Mouse (Mus musculus) lung, embryonic 14.5 days (tissue): ENCODE data around the gene Hnrnpul1. TPM values are rescaled to one million over a fixed set of nuclear protein-coding genes. Genes with fewer than 3 reads are reported as not detected.
"Not testable (repeated sequence)": the region's sequence is repeated elsewhere in the genome, so short reads cannot be mapped to it uniquely, and the experiment has no call there.

Experiments used
- ATAC-seq: fragments of 200-750 bp; cut with Nextera tagmentation; 2 replicates; pipeline ENCODE4 v1.8.0; 2017; ENCODE audit warnings: mild to moderate bottlenecking, moderate TSS enrichment, moderate library complexity; ENCODE audit not compliant: insufficient read depth
- DNase-seq: peaks from one replicate; pipeline ENCODE4 v3.0.0-alpha.2; 2015
- H3K27ac ChIP-seq: fragments of 300-500 bp; sonication (generic); 2 replicates; pipeline ENCODE4 v1.5.1; 2014; ENCODE audit warnings: low read depth, mild to moderate bottlenecking, moderate library complexity
- H3K27me3 ChIP-seq: fragments of 300-500 bp; sonication (generic); 2 replicates; pipeline ENCODE4 v1.6.1; 2014; ENCODE audit warnings: low read length, control low read depth; ENCODE audit not compliant: insufficient read depth
- H3K36me3 ChIP-seq: fragments of 300-500 bp; sonication (generic); 2 replicates; pipeline ENCODE4 v1.6.1; 2014; ENCODE audit warnings: control low read depth; ENCODE audit not compliant: insufficient read depth
- H3K4me1 ChIP-seq: fragments of 300-500 bp; sonication (generic); 2 replicates; pipeline ENCODE4 v1.6.1; 2014; ENCODE audit warnings: antibody characterized with exemption, control low read depth; ENCODE audit not compliant: insufficient read depth
- H3K4me2 ChIP-seq: fragments of 300-500 bp; sonication (generic); 2 replicates; pipeline ENCODE4 v1.6.1; 2014; ENCODE audit warnings: mild to moderate bottlenecking
- H3K4me3 ChIP-seq: fragments of 300-500 bp; sonication (generic); 2 replicates; pipeline ENCODE4 v1.5.1; 2014; ENCODE audit warnings: low read depth, low read length
- H3K9ac ChIP-seq: fragments of 300-500 bp; sonication (generic); 2 replicates; pipeline ENCODE4 v1.6.1; 2014
- H3K9me3 ChIP-seq: fragments of 300-500 bp; sonication (generic); 2 replicates; pipeline ENCODE4 v1.6.1; 2016; ENCODE audit warnings: low read depth, low read length, control low read depth
- CTCF ChIP-seq: IDR thresholded peaks from 2 replicates; pipeline ENCODE4 v1.5.1; 2016; ENCODE audit warnings: antibody characterized with exemption, low read depth
- WGBS: fragments of 180-500 bp; shearing (Covaris S2); extraction: QIAGEN DNeasy Blood & Tissue Kit; methylation state at CpG from one replicate; pipeline ENCODE4 v1.1.7; 2014; 5-methylcytosine and 5-hydroxymethylcytosine counted together
- polyA plus RNA-seq: library from polyadenylated mRNA; unstranded; fragments of >200 nt; fragmentation: Nextera tagmentation; extraction: Ambion mirVana; gene quantifications from 2 replicates; pipeline ENCODE4 v1.2.1, GENCODE M21; 2014

Hnrnpul1 gene
- polyA plus RNA-seq, 1 experiment from 2014 or later = 80.3 TPM

DNA sequence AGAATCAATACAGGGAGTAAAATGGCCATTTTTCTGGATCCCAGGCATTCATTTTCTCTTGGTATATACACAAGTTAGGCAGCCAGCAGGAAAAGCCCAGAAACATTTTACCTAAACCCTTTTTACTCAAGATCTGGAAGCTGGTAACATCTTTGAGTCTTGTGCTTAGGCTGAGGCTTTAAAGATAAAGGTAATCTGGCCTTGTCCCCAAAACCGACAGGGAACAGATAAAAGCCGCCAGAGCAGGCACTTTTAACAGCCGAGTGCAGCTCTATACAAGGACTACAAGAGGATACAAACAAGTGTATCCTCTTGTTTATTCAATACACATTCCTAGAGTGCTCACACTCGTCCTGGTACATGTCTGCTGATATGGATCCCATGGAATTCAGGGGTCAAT is 19.6 kb downstream of the Hnrnpul1 start:
- Histone ChIP-seq H3K9ac (no peak overlapping the region), H3K4me3 (no peak overlapping the region), H3K4me1 (no peaks in the 10 kb centered on the region), H3K9me3 (no peaks in the 10 kb centered on the region), H3K4me2 (no peak overlapping the region), H3K36me3 (peaks cover 94% of the 10 kb centered on the region), H3K27ac (no peak overlapping the region), H3K27me3 (no peaks in the 10 kb centered on the region)
- no peak for TF ChIP-seq CTCF
- DNase-seq = no peak
- 47% methylated on average over 4 of the region's 4 CpGs for WGBS
- no peak for ATAC-seq

GRCm38 (mm10) chr7:25731294-25732055 is 23.1 kb downstream of the Hnrnpul1 start:
- H3K9ac ChIP-seq = no peak overlapping the region
- DNase-seq (no peak), ATAC-seq (no peak)
- WGBS = 92% methylated on average over 8 of the region's 8 CpGs
- H3K9me3 ChIP-seq = no peaks in the 10 kb centered on the region
- no peak overlapping the region for H3K4me3 ChIP-seq
- H3K27ac ChIP-seq = no peak overlapping the region
- no peak for TF ChIP-seq CTCF
- peaks cover 93% of the 10 kb centered on the region for H3K36me3 ChIP-seq
- H3K4me2 ChIP-seq = no peak overlapping the region
- H3K27me3 ChIP-seq = no peaks in the 10 kb centered on the region
- no peaks in the 10 kb centered on the region for H3K4me1 ChIP-seq

DNA sequence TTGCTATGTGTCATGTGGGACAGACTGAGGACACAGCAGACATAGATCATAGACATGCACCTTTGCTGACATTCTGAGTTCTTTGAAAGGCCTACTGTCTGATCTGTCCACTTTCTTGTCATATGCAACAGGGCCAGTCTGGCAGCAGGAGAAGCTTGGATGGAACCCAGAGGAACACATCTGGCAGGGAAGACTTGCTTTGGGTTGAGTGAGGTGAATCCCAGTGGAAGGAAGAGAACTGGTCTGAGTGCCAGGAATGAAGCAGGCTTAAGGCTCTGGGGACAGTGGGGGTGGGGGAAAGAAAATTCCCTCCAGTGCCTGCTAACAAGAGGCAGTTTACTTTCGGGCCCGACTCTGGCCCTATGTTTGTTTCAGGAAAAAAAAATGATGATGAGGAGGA is 24.7 kb downstream of the Hnrnpul1 start:
- no peak for TF ChIP-seq CTCF
- Histone ChIP-seq H3K36me3 (peaks cover 95% of the 10 kb centered on the region), H3K4me3 (no peak overlapping the region), H3K4me1 (no peaks in the 10 kb centered on the region), H3K4me2 (no peak overlapping the region), H3K9ac (no peak overlapping the region), H3K27ac (no peak overlapping the region), H3K27me3 (no peaks in the 10 kb centered on the region), H3K9me3 (no peaks in the 10 kb centered on the region)
- ATAC-seq (no peak), DNase-seq (no peak)
- 82% methylated on average over 2 of the region's 2 CpGs for WGBS

GRCm38 (mm10) chr7:25729396-25729795 is 25.2 kb downstream of the Hnrnpul1 start:
- Histone ChIP-seq H3K9ac (no peak overlapping the region), H3K36me3 (peaks cover 95% of the 10 kb centered on the region), H3K27ac (no peak overlapping the region), H3K4me3 (no peak overlapping the region), H3K27me3 (no peaks in the 10 kb centered on the region), H3K4me2 (no peak overlapping the region), H3K4me1 (no peaks in the 10 kb centered on the region), H3K9me3 (no peaks in the 10 kb centered on the region)
- ATAC-seq = no peak
- 50% methylated on average over 2 of the region's 2 CpGs for WGBS
- no peak for DNase-seq
- no peak for TF ChIP-seq CTCF

DNA sequence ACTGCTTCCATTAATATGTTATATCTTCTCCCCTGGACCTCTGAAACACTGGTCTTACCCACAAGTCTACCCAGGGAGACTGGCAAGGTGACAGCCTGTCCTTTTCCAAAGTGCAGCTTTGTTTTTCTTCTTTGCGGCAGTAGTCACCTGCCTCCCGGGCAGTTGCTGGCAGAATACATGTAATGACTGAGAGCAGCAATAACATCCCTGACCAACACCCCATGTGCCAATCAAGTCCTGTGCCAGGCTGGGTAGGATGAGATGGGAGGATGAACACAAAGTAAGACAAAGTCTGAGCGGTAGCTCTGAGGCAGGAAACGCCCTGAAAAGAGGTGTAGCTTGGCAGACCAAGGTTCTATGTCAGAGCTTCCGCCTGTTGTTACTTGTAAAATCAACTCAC is 26.8 kb downstream of the Hnrnpul1 start:
- Histone ChIP-seq H3K36me3 (peaks cover 97% of the 10 kb centered on the region), H3K9me3 (no peaks in the 10 kb centered on the region), H3K9ac (no peak overlapping the region), H3K4me2 (no peak overlapping the region), H3K4me3 (no peak overlapping the region), H3K4me1 (no peaks in the 10 kb centered on the region), H3K27me3 (no peaks in the 10 kb centered on the region), H3K27ac (no peak overlapping the region)
- TF ChIP-seq CTCF = no peak
- DNase-seq = no peak
- ATAC-seq = no peak
- 91% methylated on average over 5 of the region's 5 CpGs for WGBS

- no peak for DNase-seq
- WGBS = 78% methylated on average over 19 of the region's 19 CpGs
- Histone ChIP-seq H3K4me1 (no peaks in the 10 kb centered on the region), H3K36me3 (peaks cover 96% of the 10 kb centered on the region), H3K9me3 (no peaks in the 10 kb centered on the region), H3K4me2 (no peak overlapping the region), H3K4me3 (no peak overlapping the region), H3K9ac (no peak overlapping the region), H3K27me3 (no peaks in the 10 kb centered on the region), H3K27ac (no peak overlapping the region)
- TF ChIP-seq CTCF = no peak
- ATAC-seq = no peak
These were observed 28.7 kb downstream of the Hnrnpul1 start for GRCm38 (mm10) chr7:25725886-25726285.

DNA sequence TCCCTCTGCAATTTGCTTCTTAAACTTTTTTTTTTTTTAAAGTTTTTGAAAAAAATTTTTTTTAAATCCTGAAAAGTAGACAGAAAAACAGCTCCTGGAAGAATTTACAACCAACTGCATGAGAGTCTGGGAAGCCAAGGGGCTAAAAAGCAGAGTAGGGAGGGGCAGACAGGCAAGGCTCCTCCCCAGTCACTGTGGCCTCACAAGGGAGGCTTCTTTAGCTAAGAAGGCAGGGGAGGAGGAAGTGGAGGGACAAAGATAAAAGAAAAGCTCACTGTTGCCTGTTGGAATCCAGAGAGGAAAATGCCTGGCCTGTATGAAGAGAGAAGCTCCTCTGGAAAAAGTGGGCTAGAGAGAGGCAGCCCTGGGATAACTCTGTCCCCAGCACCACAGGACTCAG is 32.8 kb downstream of the Hnrnpul1 start:
- not testable (repeated sequence) for H3K4me3 ChIP-seq, DNase-seq, H3K9me3 ChIP-seq, H3K9ac ChIP-seq, H3K4me2 ChIP-seq, H3K27ac ChIP-seq, ATAC-seq, H3K27me3 ChIP-seq, H3K4me1 ChIP-seq
- H3K36me3 ChIP-seq = peaks cover 69% of the 10 kb centered on the region

DNA sequence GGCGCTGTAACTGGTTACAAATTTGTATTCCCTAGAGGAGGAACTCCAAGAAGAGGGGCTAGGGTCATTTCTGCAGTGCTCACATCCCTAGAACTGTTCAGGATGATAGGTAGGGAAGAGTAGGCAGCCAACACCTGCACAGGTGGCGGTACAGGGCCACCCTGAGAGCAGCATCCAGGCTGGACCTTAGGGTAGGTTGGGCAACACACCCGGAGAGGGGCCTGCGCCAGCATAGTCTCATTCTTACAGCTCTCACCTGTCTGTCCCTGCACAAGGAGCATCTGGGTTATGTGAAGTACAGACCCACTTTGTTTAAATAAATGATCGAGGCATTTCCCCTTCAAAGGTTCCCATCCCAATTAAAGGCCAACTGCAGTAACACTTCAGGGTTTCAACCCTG is 33.8 kb downstream of the Hnrnpul1 start:
- no peaks in the 10 kb centered on the region for H3K4me1 ChIP-seq
- no peaks in the 10 kb centered on the region for H3K27me3 ChIP-seq
- DNase-seq (no peak), ATAC-seq (no peak)
- H3K9ac ChIP-seq = no peak overlapping the region
- H3K27ac ChIP-seq = no peak overlapping the region
- H3K4me2 ChIP-seq = no peak overlapping the region
- peaks cover 66% of the 10 kb centered on the region for H3K36me3 ChIP-seq
- H3K4me3 ChIP-seq = no peak overlapping the region
- H3K9me3 ChIP-seq = no peaks in the 10 kb centered on the region
- 84% methylated on average over 5 of the region's 5 CpGs for WGBS
- no peak for TF ChIP-seq CTCF
